Mouse (Mus musculus) ES-CJ7 (cell line): ENCODE results near the gene Zdhhc8.
"Not testable (repeated sequence)": the region's sequence is repeated elsewhere in the genome, so short reads cannot be mapped to it uniquely, and the experiment has no call there.

ENCODE experiments used
- DNase-seq: peaks from one replicate; pipeline ENCODE4 v3.0.0; 2011; ENCODE audit warnings: low read depth, low spot score

Gene Zdhhc8

DNA sequence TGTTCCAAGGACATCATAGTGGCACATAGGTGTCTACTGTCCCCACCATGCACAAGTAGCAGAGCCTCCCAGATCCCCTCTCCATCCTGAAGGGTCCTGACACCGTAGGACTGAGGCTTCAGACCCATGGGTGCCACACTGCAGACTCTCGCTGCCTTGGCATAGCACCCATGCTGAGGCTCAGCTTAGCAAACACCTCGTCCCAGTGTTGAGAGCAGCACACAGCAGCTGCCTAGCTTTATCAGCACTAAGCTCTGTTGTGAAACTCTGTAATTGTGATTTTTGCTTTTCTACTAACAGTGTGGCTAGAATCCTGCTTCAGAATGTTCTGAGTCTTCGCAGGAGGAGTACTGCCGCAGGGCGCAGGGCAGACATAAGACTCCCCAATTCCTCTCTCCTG is 37.1 kb downstream of the Zdhhc8 start:
- DNase-seq, result no peak

DNA sequence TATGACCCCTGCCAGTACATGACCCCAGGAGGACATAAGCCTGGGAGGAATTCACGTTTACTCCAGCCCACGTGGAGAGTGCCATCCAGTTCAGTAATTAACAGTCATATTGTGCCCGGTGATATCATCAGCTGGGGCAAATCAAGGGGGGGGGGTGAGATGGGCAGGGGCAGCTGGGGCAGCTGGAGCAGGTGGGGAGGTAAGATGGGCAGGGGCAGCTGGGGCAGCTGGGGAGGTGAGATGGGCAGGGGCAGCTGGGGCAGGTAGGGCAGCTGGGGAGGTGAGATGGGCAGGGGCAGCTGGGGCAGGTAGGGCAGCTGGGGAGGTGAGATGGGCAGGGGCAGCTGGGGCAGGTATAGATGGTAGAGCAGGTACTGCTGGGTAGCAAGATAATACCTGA is 39.4 kb downstream of the Zdhhc8 start:
- not testable (repeated sequence) for DNase-seq

DNA sequence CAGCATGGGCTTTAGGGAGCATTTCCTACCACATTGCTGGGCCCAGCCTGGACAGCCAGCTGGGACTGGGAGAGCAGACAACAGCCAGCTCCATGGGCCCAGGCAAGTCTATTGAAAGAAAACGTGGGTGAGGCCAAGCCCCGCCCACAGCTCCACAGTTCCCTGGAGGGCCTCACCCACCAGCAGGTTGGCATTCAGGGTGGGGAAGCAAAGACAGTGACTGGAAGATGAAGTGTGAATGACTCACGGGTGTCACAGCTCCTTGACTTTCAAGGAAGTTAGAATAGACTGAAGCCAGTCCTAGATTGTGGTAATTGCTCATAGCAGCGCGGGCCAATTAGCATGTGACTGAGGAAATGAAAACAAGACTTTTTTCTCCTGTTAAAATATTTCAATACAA is 39.9 kb downstream of the Zdhhc8 start:
- peak; percentile 33 for DNase-seq

DNA sequence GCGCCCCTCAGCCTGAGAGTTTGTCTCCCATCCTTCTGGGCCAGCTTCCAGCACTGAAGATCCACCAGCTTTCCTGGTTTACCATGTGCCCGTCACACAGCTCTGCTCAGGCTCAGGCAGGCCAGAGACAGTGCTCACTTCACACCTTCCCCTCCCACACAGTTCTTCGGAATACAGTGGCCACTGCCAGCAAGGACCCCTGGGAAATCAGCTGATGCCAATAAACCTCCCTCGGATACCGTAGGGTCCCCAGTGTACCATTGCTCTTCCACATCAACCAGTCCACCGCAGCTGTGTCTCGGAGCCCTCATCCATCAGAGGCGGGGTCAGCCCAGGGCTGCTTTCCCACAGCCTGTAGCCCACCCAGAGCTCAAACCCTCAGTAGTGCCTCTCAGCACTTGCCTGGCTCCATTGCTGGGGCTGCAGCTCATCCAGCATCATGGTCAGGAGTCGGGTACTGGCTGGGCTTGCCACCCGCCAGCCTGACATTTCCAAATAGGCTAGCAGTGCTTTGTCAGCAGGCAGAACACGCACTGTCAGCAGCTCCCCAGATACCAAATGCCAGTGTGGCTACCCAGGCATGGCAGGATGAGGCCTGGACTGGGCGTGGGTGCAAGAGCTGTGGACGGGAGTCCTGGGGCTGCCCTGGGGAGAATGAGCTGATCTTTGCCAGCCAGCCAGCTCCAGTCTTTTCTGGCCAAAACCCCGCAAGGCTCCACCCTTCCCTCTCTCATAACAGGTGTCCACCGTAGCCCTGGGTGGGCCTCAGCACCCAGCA is 40.5 kb downstream of the Zdhhc8 start:
- no peak for DNase-seq

DNA sequence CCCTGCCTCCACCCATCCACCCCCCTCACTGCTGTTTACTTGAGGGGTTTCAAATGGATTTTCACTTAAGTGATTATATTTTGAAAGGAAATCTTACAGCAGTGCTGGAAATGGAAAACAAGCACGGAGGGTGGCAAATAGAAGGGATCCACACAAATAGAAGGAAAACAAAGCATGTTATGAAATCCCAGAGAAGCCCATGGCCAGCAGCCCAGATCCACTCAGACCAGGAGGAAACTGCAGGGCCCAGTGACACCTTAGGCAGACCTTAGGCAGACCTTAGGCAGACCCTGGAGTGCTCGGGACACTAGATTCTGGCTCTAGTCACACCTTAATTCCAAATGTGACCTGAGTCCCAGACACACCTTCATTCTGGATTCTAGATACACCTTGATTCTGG is 43.9 kb downstream of the Zdhhc8 start:
- no peak for DNase-seq

DNA sequence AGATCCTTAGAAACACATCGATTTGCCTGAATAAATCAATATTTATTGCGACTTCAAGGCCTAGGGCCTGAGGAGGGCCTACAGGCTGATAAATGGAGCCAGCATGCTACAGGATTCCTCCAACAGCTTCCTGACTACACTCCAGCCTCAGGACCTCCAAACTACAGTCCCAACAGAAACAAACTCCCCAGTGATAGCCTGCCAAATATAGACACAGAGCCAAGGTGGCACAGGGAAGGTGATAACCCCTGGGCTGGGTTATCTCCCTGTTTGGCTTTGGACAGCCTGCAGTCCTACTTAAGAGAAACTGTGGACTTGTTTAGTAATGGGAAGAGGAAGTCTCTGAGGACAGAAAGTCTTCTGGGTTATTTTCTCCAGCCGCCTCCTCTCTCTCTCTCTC is 47.7 kb downstream of the Zdhhc8 start:
- no peak for DNase-seq

DNA sequence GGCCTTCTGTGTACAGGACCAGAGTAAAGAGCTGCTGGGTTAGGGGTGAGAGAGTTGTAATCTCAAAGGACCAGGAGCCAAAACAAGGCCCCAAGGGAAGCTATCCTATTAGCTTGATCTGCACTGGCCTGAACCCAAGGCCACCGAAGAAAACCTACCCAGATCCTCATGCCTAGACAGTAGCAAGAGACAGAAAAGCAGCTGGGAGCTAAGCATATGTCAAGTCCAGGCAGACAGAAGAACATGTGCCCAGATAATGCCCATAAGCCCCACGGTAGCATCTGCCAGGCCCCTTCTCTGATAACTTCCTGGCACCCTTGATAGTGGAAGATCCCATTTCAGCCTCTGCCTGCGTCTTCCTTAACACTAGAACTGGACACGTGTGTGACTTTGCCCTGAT is 48.1 kb downstream of the Zdhhc8 start:
- no peak for DNase-seq

DNA sequence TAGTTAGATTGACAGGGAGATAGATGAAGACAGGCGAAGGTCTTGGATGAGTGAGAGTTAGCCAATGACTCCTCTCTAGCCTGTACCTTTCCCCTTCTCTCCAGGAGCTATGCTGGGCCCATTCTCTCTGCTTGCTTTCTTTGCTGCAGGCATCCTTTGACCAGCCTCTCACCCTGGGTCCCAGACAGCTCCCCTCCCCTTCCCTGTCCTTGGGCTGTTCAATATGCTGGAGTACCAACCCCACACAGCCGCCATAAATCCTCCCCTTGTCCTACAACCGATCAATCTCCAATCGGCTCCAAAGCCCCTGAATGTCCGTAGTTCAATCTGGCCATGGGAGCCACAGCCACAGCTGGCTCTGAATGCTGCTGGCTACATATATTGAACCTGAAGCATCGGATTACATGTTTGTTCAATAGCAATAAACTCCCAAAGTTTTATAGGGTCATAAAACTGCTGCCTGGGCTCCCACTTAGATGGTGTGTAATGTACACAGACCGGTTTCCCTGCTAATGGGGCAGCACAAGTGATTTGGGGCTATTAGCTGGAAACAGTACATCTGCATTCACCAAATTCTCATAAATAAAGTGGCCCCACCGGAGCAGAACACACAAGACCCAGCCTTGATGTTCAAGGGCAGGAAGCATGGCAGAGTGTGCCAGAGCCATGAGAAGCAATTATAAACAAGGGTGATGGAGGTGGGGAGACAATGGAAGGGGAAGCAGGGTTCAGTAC is 49.1 kb downstream of the Zdhhc8 start:
- DNase-seq, result no peak

DNA sequence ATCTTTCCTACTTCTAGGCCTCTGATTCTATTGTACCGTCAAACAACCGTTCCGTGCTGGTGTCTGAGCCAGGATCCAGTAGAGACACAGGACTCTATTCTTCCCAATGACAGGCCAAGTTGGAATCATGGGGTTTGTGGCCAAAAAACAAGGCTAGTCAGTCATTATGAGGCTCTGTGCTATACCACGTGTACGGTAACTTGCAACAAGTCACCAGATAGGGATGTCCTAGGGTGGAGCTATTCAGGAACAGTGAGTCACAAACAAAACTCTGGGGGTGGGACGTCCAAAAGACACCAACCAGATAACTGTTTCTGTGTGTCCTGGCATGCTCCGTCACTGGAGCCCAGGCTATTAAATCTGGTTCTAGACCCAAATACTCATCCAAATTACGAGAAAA is 52.2 kb downstream of the Zdhhc8 start:
- no peak for DNase-seq

DNA sequence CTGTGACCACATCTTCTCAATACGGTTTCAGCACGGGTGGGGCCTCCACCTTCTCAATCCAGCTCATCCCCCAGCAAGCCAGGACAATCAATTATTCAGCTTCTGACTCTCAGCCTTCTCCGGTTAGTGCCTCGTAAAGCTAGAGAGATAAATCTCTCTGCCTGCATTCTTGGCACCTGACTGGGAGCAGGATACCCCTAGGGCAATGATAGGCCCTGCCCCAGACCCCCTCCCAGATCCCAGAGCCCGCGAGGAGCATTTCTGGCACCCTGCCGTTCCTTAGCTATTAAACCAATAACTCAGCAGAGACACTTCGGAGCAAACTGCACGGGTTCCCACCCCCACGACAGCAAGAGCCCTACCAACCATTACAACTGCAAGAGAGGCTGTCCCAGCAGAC is 53.5 kb downstream of the Zdhhc8 start:
- DNase-seq, result no peak

DNA sequence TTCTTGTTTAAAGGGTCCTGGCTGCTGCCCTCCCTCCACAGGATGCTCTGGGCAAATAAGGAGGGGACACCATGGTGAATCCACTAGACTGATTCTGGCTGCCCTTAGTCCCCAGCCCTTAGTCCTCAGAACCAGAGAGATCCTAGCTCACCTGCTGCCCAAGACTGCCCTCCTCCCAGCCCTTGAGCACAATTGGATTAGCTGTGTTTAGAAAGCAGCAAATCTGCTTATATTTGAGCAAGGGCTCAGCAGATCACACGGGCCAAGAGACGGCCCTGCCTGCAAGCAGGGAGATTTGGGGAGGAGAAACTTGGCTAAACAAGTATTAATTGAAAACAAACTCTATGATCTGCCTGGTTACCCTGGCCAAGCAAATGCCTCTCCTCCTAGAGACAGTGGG is 55.3 kb downstream of the Zdhhc8 start:
- no peak for DNase-seq

DNA sequence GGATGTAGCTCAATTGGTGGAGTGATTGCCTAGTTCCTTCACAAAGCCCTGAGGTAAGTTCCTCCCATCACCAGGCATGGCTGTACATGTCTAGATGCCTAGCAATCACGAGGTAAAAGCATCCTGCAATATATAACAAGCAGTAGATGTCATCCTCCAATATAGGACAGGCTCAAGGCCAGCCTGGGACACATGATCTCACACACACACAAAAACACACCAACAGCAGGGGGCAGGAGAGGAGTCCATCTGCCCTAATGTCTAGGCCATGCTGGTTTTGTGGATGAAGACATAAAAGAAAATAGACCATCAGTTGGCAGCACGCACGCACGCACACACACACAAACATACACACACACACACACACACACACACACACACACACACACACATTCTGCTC is 58.2 kb downstream of the Zdhhc8 start:
- DNase-seq, result no peak

DNA sequence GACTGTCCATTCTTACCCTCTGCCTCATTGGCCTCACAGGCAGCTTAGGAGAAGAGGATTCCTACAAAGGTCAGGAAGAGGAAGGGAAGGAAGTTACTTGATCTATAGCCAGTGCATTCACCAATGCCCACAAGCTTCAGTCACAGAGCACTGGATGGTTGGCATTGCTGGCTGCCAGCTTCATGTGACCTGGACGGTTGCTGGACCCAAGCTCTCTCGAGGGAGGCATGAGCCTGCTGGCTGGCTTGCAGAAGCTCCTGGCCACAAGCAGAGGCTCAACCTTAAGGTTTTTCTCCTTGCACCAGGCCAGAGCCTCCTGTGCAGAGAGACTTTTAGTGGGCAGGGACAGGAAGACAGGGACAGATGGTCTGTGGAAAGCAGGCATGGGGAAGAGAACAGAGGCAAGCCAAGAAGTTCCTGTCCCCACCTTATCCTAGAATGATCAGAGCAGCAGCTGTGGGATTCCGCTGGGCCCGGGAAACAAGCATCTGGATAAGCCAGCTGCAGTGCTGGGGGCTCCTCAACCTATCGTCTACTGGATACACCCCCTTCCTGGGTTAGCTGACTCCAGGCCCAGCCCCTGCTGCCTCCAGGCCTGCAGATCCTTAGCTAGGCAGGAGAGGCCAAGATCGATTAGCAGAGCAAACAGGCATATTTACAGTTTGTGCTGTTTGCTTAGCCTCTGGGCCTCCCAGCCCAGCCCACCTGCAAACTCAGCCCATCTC is 59.0 kb downstream of the Zdhhc8 start:
- DNase-seq, result no peak

DNA sequence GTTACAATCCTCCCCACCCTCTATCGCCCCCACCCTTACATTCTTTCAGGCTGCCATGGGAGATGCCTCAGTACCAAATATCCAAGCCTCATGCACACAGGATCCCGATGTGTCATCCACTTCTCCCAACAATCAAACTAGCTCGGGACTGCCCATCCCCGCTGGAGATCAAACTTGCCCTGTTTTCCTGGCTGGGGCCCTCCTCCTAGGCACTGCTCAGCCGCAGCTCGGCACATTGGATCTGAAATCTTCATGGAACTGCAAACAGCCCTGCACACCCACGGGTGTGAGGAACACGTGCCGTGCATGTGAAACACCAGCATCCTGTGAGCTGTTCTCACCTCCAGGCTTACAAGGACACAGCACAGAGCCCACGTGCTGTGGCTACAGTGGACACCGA is 61.1 kb downstream of the Zdhhc8 start:
- DNase-seq, result no peak

DNA sequence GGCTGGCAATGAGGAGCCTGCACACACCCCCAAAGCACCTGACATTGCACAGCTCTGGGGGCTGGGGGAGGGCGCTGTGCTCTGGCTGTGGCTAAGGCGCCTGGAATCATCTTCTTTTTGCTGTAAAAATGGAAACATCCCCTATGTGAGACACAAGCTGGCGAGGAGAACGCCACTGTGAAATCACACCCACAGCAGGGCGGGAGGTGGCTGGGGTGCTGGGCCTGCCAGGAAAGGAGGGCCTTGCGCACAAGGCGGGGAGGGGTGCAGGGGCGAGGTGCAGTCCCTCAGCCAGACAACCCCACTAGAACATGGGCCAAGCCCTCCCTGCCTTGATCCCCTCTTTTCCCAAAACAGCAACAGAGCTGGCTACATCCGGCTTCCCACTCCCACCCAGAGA is 61.7 kb downstream of the Zdhhc8 start:
- no peak for DNase-seq

DNA sequence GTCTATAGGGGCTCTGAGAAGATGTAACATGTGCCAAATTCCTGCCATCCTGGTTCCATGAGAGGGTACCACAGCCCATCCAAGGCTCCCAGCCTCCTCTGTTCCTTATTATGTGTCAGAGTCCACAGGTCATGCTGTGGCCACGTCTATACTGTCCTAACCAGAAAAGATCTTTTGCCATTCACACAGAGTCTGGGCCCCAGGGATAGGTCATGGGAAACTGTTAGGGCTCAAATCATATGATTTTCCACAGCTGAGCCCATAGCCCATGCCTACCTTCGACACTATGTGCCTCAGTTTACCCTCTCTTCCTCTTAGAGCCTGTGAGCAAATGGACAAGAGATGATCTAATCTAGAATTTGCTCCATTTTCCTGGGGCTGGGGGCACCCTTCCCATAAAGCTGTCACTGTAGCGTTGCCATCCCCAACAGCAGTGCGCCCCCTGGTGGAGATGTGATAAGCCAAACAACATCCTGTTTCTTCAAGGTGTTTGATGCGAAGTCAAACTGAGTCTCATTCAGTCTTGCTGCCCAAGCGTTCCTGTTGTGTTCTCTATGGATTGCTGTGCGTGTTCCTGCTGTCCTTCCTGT is 62.6 kb downstream of the Zdhhc8 start:
- peak; percentile 58 for DNase-seq
